Mouse (Mus musculus): ENCODE data around the gene Fbxw19. TPM values are rescaled to one million over a fixed set of nuclear protein-coding genes. Genes with fewer than 3 reads are reported as not detected.
"Not testable (repeated sequence)": the region's sequence is repeated elsewhere in the genome, so short reads cannot be mapped to it uniquely, and the experiment has no call there.

The Fbxw19 gene
- polyA plus RNA-seq (2012; ENCODE audit: insufficient read depth, insufficient read length, low replicate concordance, missing spikeins): not detected in 2 replicates

DNA sequence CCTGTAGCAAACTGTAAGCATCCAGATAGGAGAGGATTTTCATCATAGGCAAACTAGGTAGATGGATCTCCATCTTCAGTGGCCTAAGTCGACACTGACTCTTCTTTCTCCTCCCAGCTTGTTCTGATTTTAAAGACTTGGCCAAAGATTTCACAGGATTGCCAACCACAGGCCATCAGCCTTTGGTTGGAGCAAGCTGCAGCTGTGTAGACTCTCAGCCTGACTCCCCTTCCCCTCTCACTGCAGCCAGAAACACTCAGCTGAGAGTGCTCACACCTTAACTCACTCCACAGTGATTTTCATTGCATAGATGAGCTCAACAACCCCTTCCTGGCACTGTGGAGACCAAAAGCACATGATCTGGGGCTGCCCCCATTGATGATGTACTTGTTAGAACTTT, at the start of gene Fbxw19:
TSS of gene Fbxw19 (minus strand) at position 101 of the 400 bp plus-strand sequence.
- H3K4me1 ChIP-seq (ENCODE audit: control insufficient read depth, insufficient read depth, low read length); H3K27ac ChIP-seq (ENCODE audit: insufficient read depth, low read depth, low read length); H3K4me3 ChIP-seq (ENCODE audit: insufficient read depth, low read depth, low read length): not testable (repeated sequence)
- 79% methylated on average over 1 of the region's 1 CpGs for WGBS

- 70% methylated on average over 5 of the region's 5 CpGs for WGBS
- Histone ChIP-seq H3K4me3 (ENCODE audit: insufficient read depth, low read depth, low read length) (no peak overlapping the region), H3K4me1 (ENCODE audit: control insufficient read depth, insufficient read depth, low read length) (no peaks in the 10 kb centered on the region), H3K27ac (ENCODE audit: insufficient read depth, low read depth, low read length) (no peak overlapping the region)
- no peak for TF ChIP-seq CTCF (IDR thresholded peaks at IDR 0.05; ENCODE audit: insufficient read depth, low read depth, low read length)
- no peak for TF ChIP-seq POLR2A (IDR thresholded peaks at IDR 0.05; ENCODE audit: insufficient read depth, low read depth, low read length)
These were observed 27.9 kb upstream of the Fbxw19 start for GRCm38 (mm10) chr9:109523385-109524064.

GRCm38 (mm10) chr9:109449040-109449439, 46.6 kb downstream of the Fbxw19 start, which contains the start of gene Fbxw16:
Gene Fbxw16, minus strand, starts transcription at chr9:109449140.
- Histone ChIP-seq H3K4me3 (ENCODE audit: insufficient read depth, low read depth, low read length) (no peak within 1 kb of the TSS), H3K27ac (ENCODE audit: insufficient read depth, low read depth, low read length) (no peak within 1 kb of the TSS), H3K4me1 (ENCODE audit: control insufficient read depth, insufficient read depth, low read length) (no peaks in the 10 kb centered on the region)
- no peak for TF ChIP-seq CTCF (IDR thresholded peaks at IDR 0.05; ENCODE audit: insufficient read depth, low read depth, low read length)
- no peak for TF ChIP-seq POLR2A (IDR thresholded peaks at IDR 0.05; ENCODE audit: insufficient read depth, low read depth, low read length)

- Histone ChIP-seq H3K27ac (ENCODE audit: insufficient read depth, low read depth, low read length) (no peak overlapping the region), H3K4me1 (ENCODE audit: control insufficient read depth, insufficient read depth, low read length) (no peaks in the 10 kb centered on the region), H3K4me3 (ENCODE audit: insufficient read depth, low read depth, low read length) (no peak overlapping the region)
- TF ChIP-seq CTCF (IDR thresholded peaks at IDR 0.05; ENCODE audit: insufficient read depth, low read depth, low read length) (no peak), POLR2A (IDR thresholded peaks at IDR 0.05; ENCODE audit: insufficient read depth, low read depth, low read length) (no peak)
- WGBS: 91% methylated on average over 1 of the region's 1 CpGs
These were observed 62.7 kb downstream of the Fbxw19 start for GRCm38 (mm10) chr9:109432956-109433355.

Other genes starting within 250 kb of the Fbxw19 start
- not detected in 2 replicates for gene Fbxw14, start 208.2 kb downstream of the Fbxw19 start, polyA plus RNA-seq (2012; ENCODE audit: insufficient read depth, insufficient read length, low replicate concordance, missing spikeins)
- not detected in 2 replicates for gene Fbxw28, start 156.2 kb downstream of the Fbxw19 start, polyA plus RNA-seq (2012; ENCODE audit: insufficient read depth, insufficient read length, low replicate concordance, missing spikeins)
- gene Fbxw22, start 91.6 kb downstream of the Fbxw19 start, polyA plus RNA-seq (2012; ENCODE audit: insufficient read depth, insufficient read length, low replicate concordance, missing spikeins): not detected in 2 replicates
- gene Fbxw16, start 46.7 kb downstream of the Fbxw19 start, polyA plus RNA-seq (2012; ENCODE audit: insufficient read depth, insufficient read length, low replicate concordance, missing spikeins): not detected in 2 replicates
- not detected in 2 replicates for gene Fbxw15, start 72.4 kb upstream of the Fbxw19 start, polyA plus RNA-seq (2012; ENCODE audit: insufficient read depth, insufficient read length, low replicate concordance, missing spikeins)
- not detected in 2 replicates for gene Fbxw24, start 130.2 kb upstream of the Fbxw19 start, polyA plus RNA-seq (2012; ENCODE audit: insufficient read depth, insufficient read length, low replicate concordance, missing spikeins)
- not detected in 2 replicates for gene Fbxw25, start 168.8 kb upstream of the Fbxw19 start, polyA plus RNA-seq (2012; ENCODE audit: insufficient read depth, insufficient read length, low replicate concordance, missing spikeins)
- gene Fbxw18, start 206.8 kb upstream of the Fbxw19 start, polyA plus RNA-seq (2012; ENCODE audit: insufficient read depth, insufficient read length, low replicate concordance, missing spikeins): not detected in 2 replicates